Mouse (Mus musculus): ENCODE results near the gene Ttc34. TPM values are rescaled to one million over a fixed set of nuclear protein-coding genes. Genes with fewer than 3 reads are reported as not detected.

The Ttc34 gene
- total RNA-seq, 2 experiments from 2014 or later: not detected

DNA sequence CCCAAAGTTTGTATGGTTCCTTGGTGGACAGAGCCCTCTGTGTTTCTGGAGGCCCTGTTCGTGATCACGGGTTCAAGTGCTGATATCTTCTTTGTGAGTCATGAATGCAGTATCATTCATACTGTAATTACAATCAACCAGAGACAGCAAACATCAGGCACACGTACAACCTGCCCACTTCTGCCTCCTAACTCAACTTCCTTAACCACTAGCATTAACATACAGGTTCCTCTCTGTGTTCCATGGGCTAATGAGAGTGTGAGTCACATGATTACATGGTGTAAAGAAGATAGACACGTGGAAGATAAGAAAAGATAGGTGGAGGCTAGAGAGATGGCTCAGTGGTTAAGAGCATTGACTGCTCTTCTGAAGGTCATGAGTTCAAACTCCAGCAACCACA, 79.4 kb downstream of the Ttc34 start:
- peak; percentile 28; the same call in 1 of the 2 replicates for ATAC-seq (replicated peaks; ENCODE audit: low FRiP score, low TSS enrichment, poor library complexity, severe bottlenecking)

Other genes with a start within 250 kb of the Ttc34 start
- gene Prdm16, start 200.6 kb upstream of the Ttc34 start, total RNA-seq (2014; fragmentation: Nextera tagmentation): 4.2 and 7.7 TPM in 2 replicates
- 0.85 and 2.2 TPM in 2 replicates for gene Prdm16, start 200.6 kb upstream of the Ttc34 start, total RNA-seq (2017)
- gene Actrt2, start 169.6 kb upstream of the Ttc34 start, total RNA-seq (2014; fragmentation: Nextera tagmentation): not detected in 2 replicates
- gene Actrt2, start 169.6 kb upstream of the Ttc34 start, total RNA-seq (2017): not detected in 2 replicates
- 5.5 TPM in 1 of 2 replicates, not detected in the other for gene Mmel1, start 32.1 kb downstream of the Ttc34 start, total RNA-seq (2014; fragmentation: Nextera tagmentation)
- 0.46 and 0.94 TPM in 2 replicates for gene Mmel1, start 32.1 kb downstream of the Ttc34 start, total RNA-seq (2017)
- 1.6 TPM in 1 of 2 replicates, not detected in the other for gene Fam213b, start 61.7 kb downstream of the Ttc34 start, total RNA-seq (2014; fragmentation: Nextera tagmentation)
- 0.94 and 1.1 TPM in 2 replicates for gene Fam213b, start 61.7 kb downstream of the Ttc34 start, total RNA-seq (2017)
- gene Tnfrsf14, start 91.1 kb downstream of the Ttc34 start, total RNA-seq (2014; fragmentation: Nextera tagmentation): 133 and 270 TPM in 2 replicates
- gene Tnfrsf14, start 91.1 kb downstream of the Ttc34 start, total RNA-seq (2017): 78.8 and 149 TPM in 2 replicates
- not detected in 2 replicates for gene Hes5, start 123.5 kb downstream of the Ttc34 start, total RNA-seq (2014; fragmentation: Nextera tagmentation)
- not detected in 2 replicates for gene Hes5, start 123.5 kb downstream of the Ttc34 start, total RNA-seq (2017)
- gene Pank4, start 126.7 kb downstream of the Ttc34 start, total RNA-seq (2014; fragmentation: Nextera tagmentation): 71.5 and 97.3 TPM in 2 replicates
- 34.6 and 35.9 TPM in 2 replicates for gene Pank4, start 126.7 kb downstream of the Ttc34 start, total RNA-seq (2017)
- 0.33 and 3.2 TPM in 2 replicates for gene Plch2, start 219.3 kb downstream of the Ttc34 start, total RNA-seq (2014; fragmentation: Nextera tagmentation)
- not detected in 2 replicates for gene Plch2, start 219.3 kb downstream of the Ttc34 start, total RNA-seq (2017)
- 8.1 and 9.0 TPM in 2 replicates for gene Pex10, start 229.6 kb downstream of the Ttc34 start, total RNA-seq (2014; fragmentation: Nextera tagmentation)
- gene Pex10, start 229.6 kb downstream of the Ttc34 start, total RNA-seq (2017): 5.8 and 6.4 TPM in 2 replicates
- 105 and 108 TPM in 2 replicates for gene Rer1, start 248.9 kb downstream of the Ttc34 start, total RNA-seq (2014; fragmentation: Nextera tagmentation)
- gene Rer1, start 248.9 kb downstream of the Ttc34 start, total RNA-seq (2017): 97.8 and 135 TPM in 2 replicates
- gene Morn1, start 249.1 kb downstream of the Ttc34 start, total RNA-seq (2014; fragmentation: Nextera tagmentation): 3.8 and 7.6 TPM in 2 replicates
- 1.6 and 1.8 TPM in 2 replicates for gene Morn1, start 249.1 kb downstream of the Ttc34 start, total RNA-seq (2017)